Mouse (Mus musculus): ENCODE results near the gene Htt. TPM values are rescaled to one million over a fixed set of nuclear protein-coding genes. Genes with fewer than 3 reads are reported as not detected.

Htt gene
- polyA plus RNA-seq, 1 experiment = 19.0 TPM

- DNase-seq (ENCODE audit: low read depth) = no peak
Measured at GRCm38 (mm10) chr5:34889252-34889651, 127.7 kb downstream of the Htt start.

DNA sequence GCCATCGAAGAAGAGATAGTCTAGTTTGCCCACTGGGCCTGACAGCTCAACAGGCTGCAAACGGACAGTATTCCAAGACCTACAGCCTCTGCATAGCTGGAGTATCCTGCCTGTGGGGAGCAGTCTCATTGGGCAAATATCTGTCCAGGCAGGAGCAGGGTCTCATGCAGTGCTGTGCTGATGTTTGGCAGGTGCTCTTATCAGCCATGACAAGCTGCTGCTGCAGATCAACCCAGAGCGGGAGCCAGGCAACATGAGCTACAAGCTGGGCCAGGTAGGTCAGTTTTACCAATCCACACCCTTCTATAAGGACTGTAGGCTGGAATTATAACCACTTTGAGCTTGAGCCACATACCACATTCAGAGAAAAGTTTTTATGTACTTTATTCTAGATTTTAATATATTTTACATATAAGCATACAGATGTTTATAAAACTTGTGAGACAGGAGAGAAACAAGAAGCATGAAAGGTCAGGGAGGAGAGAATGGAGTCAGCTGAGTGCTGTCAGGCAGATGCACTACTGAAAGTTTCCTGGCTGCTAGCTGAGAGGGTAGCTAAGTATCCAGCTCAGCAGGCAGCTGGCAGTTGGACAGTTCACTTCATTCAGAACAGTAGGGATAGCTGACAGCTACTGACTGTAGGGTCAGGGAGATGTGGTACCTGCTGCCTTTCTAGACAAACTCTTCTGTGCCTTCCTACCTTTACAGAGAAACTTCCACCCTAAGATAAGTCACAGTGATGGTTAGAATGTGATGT lies 135.3 kb downstream of the Htt start:
- DNase-seq (ENCODE audit: low read depth) = no peak

DNA sequence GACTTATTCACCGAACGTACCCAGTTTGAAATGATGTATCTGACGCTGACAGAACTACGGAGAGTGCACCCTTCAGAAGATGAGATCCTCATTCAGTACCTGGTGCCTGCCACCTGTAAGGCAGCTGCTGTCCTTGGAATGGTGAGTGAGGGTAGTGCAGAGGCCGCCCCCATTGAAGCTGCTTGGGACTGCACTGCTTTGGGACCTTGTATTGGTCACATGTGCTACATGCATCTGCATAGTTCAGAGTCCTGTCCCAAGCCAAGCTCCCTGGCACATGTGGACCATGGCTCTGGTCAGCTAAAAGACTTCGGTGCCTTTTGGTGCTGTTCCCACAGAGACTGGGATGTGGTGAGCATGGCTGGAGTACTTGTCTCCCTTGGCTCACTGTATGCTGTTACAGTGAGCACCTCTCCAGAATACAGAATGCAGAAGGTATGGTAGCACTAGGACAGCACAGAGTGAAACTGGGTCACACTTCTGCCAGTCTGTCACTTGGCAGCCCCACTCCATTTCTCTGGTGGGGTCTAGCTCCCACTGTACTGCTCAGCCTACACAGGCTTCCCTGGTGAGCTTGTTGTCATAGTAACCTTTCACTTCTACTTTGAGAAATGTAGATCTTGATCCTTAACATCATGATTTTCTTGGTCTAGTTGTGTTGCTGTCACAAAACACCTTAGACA lies 138.4 kb downstream of the Htt start:
- DNase-seq (ENCODE audit: low read depth) = no peak

- DNase-seq (ENCODE audit: low read depth) = no peak
Measured at GRCm38 (mm10) chr5:34902371-34902770, 140.8 kb downstream of the Htt start.

- peak; percentile 93 for DNase-seq (ENCODE audit: low read depth)
Measured at GRCm38 (mm10) chr5:34902811-34903385, 141.4 kb downstream of the Htt start.

- DNase-seq (ENCODE audit: low read depth) = peak; percentile 71
Measured at GRCm38 (mm10) chr5:34904412-34904811, 142.9 kb downstream of the Htt start.

DNA sequence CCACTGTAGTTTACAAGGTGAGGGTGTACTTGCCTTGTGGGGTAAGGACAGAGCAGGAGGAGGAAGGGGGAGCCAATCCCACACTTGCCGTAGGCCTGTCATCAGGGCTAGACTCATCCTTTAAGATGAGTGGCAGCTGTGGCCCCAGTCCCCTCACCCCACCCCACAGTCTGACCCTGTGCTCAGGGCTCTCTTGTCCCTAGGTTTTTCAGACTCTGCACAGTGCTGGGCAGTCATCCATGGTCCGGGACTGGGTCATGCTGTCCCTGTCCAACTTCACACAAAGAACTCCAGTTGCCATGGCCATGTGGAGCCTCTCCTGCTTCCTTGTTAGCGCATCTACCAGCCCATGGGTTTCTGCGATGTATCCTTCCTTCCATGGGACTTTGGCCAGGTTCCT lies 145.7 kb downstream of the Htt start:
- DNase-seq (ENCODE audit: low read depth) = no peak

DNA sequence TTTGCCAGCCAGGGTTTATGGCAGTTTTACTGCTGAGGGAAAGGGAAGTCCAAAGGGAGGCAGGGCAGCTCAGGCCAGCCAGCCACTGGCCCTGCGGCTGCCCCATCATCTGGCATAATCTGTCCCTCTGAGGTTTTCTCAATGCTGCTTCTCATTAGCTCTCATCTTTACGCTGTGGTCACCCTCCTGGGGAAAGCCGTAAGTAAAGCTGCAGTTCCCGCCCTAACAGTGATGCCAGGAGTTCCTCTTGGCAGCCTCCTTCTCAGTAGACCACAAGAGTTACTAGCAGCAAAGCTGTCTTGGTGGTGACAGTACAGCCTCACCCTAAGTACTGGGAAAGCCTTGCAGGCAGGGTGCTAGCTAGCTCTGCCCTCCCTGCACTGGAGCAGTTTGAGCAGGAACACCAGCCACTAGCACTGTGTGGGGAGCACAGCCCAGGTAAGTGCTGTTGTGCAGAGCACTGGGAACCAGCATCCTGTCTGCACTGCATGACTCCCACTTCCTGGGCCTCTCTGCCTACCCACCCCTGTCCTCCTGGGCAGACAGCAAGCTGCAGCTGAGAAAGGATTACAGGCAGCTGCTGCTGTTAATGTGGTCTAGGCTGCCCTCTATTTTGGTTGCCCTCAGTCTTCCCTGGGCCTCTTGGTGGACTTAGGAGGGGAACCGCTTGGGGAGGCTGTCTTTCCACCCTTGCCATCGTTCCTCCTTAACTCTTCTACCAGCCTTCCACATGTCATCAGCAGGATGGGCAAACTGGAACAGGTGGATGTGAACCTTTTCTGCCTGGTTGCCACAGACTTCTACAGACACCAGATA lies 146.6 kb downstream of the Htt start, which contains the start of gene Msantd1:
TSS of gene Msantd1 (plus strand) at position 103 of the 816 bp plus-strand sequence.
- DNase-seq (ENCODE audit: low read depth) = no peak

DNA sequence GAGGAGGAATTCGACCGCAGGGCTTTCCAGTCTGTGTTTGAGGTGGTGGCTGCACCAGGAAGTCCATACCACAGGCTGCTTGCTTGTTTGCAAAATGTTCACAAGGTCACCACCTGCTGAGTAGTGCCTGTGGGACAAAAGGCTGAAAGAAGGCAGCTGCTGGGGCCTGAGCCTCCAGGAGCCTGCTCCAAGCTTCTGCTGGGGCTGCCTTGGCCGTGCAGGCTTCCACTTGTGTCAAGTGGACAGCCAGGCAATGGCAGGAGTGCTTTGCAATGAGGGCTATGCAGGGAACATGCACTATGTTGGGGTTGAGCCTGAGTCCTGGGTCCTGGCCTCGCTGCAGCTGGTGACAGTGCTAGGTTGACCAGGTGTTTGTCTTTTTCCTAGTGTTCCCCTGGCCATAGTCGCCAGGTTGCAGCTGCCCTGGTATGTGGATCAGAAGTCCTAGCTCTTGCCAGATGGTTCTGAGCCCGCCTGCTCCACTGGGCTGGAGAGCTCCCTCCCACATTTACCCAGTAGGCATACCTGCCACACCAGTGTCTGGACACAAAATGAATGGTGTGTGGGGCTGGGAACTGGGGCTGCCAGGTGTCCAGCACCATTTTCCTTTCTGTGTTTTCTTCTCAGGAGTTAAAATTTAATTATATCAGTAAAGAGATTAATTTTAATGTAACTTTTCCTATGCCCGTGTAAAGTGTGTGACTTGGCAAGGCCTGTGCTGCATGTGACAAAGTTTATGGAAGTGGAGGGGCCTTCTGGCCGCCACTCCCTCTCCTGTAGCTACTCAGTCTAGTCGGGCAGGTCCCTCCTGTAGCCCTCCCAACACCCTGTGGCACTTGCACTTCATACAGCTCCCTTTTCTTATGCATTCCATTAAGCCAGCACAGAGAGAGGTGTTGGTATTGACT lies 147.4 kb downstream of the Htt start:
- DNase-seq (ENCODE audit: low read depth) = no peak

- no peak for DNase-seq (ENCODE audit: low read depth)
Measured at GRCm38 (mm10) chr5:34909634-34910503, 148.3 kb downstream of the Htt start.

GRCm38 (mm10) chr5:34910504-34910815 lies 148.9 kb downstream of the Htt start:
- no peak for DNase-seq (ENCODE audit: low read depth)

DNA sequence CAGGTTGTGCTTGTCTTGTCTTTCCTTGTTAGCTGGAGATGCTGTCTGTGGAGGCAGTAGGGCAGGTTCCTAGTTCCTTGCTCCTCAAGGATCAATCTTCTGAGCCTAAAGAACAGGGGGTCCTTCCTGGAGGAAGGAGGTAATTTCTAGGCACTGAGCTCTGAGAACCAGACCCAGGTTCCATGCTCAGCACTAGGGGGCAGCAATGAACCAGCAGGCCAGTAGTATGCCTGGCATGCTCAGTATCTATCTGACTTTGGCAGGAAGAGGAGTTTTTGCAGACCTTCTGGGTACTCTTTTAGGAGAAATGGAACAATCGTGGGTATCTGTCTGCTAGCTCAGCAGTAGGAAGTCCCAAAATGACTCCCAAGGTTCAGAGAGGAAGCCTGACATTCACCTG lies 154.3 kb downstream of the Htt start:
- no peak for DNase-seq (ENCODE audit: low read depth)

DNA sequence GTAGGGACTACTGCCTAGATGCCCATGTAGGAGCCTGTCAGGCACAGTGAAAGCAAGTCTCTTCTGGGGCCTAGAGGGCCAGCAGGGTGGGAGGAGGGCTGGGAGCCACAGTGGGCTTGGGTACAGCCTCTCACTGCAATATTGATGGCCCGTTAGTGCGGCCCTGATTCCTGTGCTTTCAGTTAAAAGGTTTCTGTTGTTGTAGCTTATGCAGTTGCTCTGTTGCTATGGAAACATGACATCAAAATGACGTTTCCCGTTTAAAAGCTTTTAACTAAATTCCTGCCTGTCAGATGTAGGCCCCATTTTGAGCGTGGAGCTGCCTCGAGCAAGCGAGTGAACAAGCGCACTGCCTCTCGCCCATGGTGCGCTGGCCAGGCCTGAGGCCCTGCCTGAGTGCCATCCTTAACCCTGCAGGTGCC lies 155.7 kb downstream of the Htt start:
- no peak for DNase-seq (ENCODE audit: low read depth)

DNA sequence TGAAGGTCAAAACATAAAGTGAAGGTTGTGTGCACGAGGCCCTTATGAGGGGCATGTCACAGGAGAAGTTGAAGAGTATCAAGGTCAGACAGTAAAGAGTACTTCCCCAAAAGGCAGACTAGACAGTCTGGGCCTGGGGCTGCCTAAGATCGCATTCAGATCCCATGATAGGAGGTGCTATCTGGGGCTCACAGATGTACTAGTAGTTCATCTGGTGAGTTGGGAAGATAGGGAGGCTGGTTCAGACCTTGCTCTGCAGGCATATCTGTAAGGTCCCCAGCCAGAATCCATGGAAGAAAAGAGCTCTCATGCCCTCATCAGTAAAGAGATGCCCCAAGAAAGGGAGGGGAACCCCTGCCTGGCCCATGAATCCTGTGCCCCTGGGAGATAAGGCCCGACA lies 157.2 kb downstream of the Htt start:
- no peak for DNase-seq (ENCODE audit: low read depth)

DNA sequence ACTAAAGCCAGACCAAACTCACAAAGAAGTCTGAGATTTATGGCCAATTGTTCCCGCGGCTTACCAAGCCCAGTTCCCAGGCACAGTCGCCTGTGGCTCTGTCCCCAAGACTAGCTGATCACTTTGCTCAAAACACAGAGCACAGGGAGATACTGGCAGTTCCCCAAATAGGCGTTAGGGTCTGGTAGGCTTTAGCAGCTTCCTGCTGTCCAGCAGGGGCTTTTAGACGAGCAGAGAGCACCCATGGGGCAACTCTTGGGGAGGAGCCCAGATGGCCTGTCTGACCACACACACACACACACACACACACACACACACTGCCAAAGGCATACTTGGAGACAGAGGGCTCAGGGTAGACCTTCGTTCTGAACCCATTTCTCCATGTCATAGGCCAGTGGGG lies 161.0 kb downstream of the Htt start:
- DNase-seq (ENCODE audit: low read depth) = no peak

- no peak for DNase-seq (ENCODE audit: low read depth)
Measured at GRCm38 (mm10) chr5:34923920-34924319, 162.4 kb downstream of the Htt start.

DNA sequence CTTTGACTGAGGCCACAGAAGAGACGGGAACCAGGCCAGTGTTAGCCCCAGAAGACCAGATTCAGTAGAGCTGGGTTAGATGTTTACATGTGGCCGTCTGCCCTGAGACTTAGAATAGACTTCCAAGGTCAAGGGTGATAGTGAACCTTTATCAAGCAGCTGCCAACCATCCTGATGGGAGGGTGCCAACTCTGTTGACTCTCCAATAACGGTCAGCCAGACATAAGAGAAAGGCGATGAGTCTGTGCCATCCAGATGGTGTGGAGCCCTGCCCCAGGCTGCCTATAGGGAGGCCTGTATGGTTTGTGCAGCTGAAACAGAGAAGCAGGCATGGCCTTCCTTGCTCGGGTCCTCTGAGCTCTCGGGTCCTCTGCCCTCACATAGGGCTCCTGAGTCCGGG lies 163.0 kb downstream of the Htt start:
- no peak for DNase-seq (ENCODE audit: low read depth)

GRCm38 (mm10) chr5:34927648-34928047 lies 166.1 kb downstream of the Htt start:
- no peak for DNase-seq (ENCODE audit: low read depth)

- DNase-seq (ENCODE audit: low read depth) = no peak
Measured at GRCm38 (mm10) chr5:34930151-34930975, 168.8 kb downstream of the Htt start.
